Mouse (Mus musculus): ENCODE results near the gene Pou2f1. TPM values are rescaled to one million over a fixed set of nuclear protein-coding genes. Genes with fewer than 3 reads are reported as not detected.
A peak's percentile ranks its signal among the peaks of the same experiment; 100 is the strongest.

The Pou2f1 gene
- polyA plus RNA-seq (2012; rRNA removed): 39.7 and 53.4 TPM in 2 replicates

GRCm38 (mm10) chr1:166002520-166003155 is at the start of gene Pou2f1:
Gene Pou2f1 (minus strand): TSS chr1:166002678.
- H3K4me1 ChIP-seq (replicated peaks; ENCODE audit: control insufficient read depth, insufficient read depth, low read length): peaks cover 5% of the 10 kb centered on the region
- H3K4me3 ChIP-seq (ENCODE audit: control insufficient read depth, insufficient read depth, low read length): peak within 1 kb of the TSS; percentile 84
- H3K36me3 ChIP-seq (ENCODE audit: control insufficient read depth, insufficient read depth, low read length): no peaks in the 10 kb centered on the region
- peak within 1 kb of the TSS; percentile 92 for H3K27ac ChIP-seq (ENCODE audit: control insufficient read depth, insufficient read depth, low read length)
- no peaks in the 10 kb centered on the region for H3K27me3 ChIP-seq (ENCODE audit: control insufficient read depth, insufficient read depth, low read length)
- no peak for TF ChIP-seq POLR2A (IDR thresholded peaks at IDR 0.05; ENCODE audit: control insufficient read depth, extremely low read depth, insufficient read depth, low read length, poor library complexity)
- TF ChIP-seq CTCF (IDR thresholded peaks at IDR 0.05; ENCODE audit: borderline replicate concordance, control insufficient read depth, extremely low read depth, insufficient read depth, low read length, poor library complexity): peak; percentile 93
- WGBS: under 1% methylated on average over 59 of the region's 61 CpGs
- DNase-seq: peak; percentile 96

- no peak overlapping the region for H3K27ac ChIP-seq (ENCODE audit: control insufficient read depth, insufficient read depth, low read length)
- DNase-seq: peak; percentile 12
- no peaks in the 10 kb centered on the region for H3K27me3 ChIP-seq (ENCODE audit: control insufficient read depth, insufficient read depth, low read length)
- WGBS: 54% methylated on average over 11 of the region's 11 CpGs
- H3K4me1 ChIP-seq (replicated peaks; ENCODE audit: control insufficient read depth, insufficient read depth, low read length): peaks cover 23% of the 10 kb centered on the region
- no peak for TF ChIP-seq POLR2A (IDR thresholded peaks at IDR 0.05; ENCODE audit: control insufficient read depth, extremely low read depth, insufficient read depth, low read length, poor library complexity)
- no peak for TF ChIP-seq CTCF (IDR thresholded peaks at IDR 0.05; ENCODE audit: borderline replicate concordance, control insufficient read depth, extremely low read depth, insufficient read depth, low read length, poor library complexity)
- peak overlapping the region; percentile 11; the same call in 1 of the 2 replicates for H3K4me3 ChIP-seq (ENCODE audit: control insufficient read depth, insufficient read depth, low read length)
- no peaks in the 10 kb centered on the region for H3K36me3 ChIP-seq (ENCODE audit: control insufficient read depth, insufficient read depth, low read length)
Observed at GRCm38 (mm10) chr1:166049046-166049827, 46.8 kb upstream of the Pou2f1 start.

- WGBS: 1% methylated on average over 23 of the region's 23 CpGs
- Histone ChIP-seq H3K36me3 (ENCODE audit: control insufficient read depth, insufficient read depth, low read length) (no peaks in the 10 kb centered on the region), H3K4me3 (ENCODE audit: control insufficient read depth, insufficient read depth, low read length) (peak overlapping the region; percentile 87), H3K4me1 (replicated peaks; ENCODE audit: control insufficient read depth, insufficient read depth, low read length) (peaks cover 18% of the 10 kb centered on the region), H3K27me3 (ENCODE audit: control insufficient read depth, insufficient read depth, low read length) (no peaks in the 10 kb centered on the region), H3K27ac (ENCODE audit: control insufficient read depth, insufficient read depth, low read length) (peak overlapping the region; percentile 67)
- peak; percentile 38 for DNase-seq
- TF ChIP-seq POLR2A (IDR thresholded peaks at IDR 0.05; ENCODE audit: control insufficient read depth, extremely low read depth, insufficient read depth, low read length, poor library complexity): no peak
- no peak for TF ChIP-seq CTCF (IDR thresholded peaks at IDR 0.05; ENCODE audit: borderline replicate concordance, control insufficient read depth, extremely low read depth, insufficient read depth, low read length, poor library complexity)
Observed at GRCm38 (mm10) chr1:166048230-166048911, 45.9 kb upstream of the Pou2f1 start.

- H3K4me1 ChIP-seq (replicated peaks; ENCODE audit: control insufficient read depth, insufficient read depth, low read length): peaks cover 17% of the 10 kb centered on the region
- H3K27ac ChIP-seq (ENCODE audit: control insufficient read depth, insufficient read depth, low read length): peak overlapping the region; percentile 67; the same call in 1 of the 2 replicates
- H3K36me3 ChIP-seq (ENCODE audit: control insufficient read depth, insufficient read depth, low read length): no peaks in the 10 kb centered on the region
- no peak for TF ChIP-seq POLR2A (IDR thresholded peaks at IDR 0.05; ENCODE audit: control insufficient read depth, extremely low read depth, insufficient read depth, low read length, poor library complexity)
- no peak for TF ChIP-seq CTCF (IDR thresholded peaks at IDR 0.05; ENCODE audit: borderline replicate concordance, control insufficient read depth, extremely low read depth, insufficient read depth, low read length, poor library complexity)
- 16% methylated on average over 25 of the region's 25 CpGs for WGBS
- no peaks in the 10 kb centered on the region for H3K27me3 ChIP-seq (ENCODE audit: control insufficient read depth, insufficient read depth, low read length)
- H3K4me3 ChIP-seq (ENCODE audit: control insufficient read depth, insufficient read depth, low read length): peak overlapping the region; percentile 87
- peak; percentile 23 for DNase-seq
Observed at GRCm38 (mm10) chr1:166047505-166048170, 45.2 kb upstream of the Pou2f1 start.

GRCm38 (mm10) chr1:166045894-166046197 is 43.4 kb upstream of the Pou2f1 start:
- Histone ChIP-seq H3K4me1 (replicated peaks; ENCODE audit: control insufficient read depth, insufficient read depth, low read length) (peaks cover 17% of the 10 kb centered on the region), H3K27me3 (ENCODE audit: control insufficient read depth, insufficient read depth, low read length) (no peaks in the 10 kb centered on the region), H3K4me3 (ENCODE audit: control insufficient read depth, insufficient read depth, low read length) (no peak overlapping the region), H3K36me3 (ENCODE audit: control insufficient read depth, insufficient read depth, low read length) (no peaks in the 10 kb centered on the region), H3K27ac (ENCODE audit: control insufficient read depth, insufficient read depth, low read length) (no peak overlapping the region)
- no peak for TF ChIP-seq CTCF (IDR thresholded peaks at IDR 0.05; ENCODE audit: borderline replicate concordance, control insufficient read depth, extremely low read depth, insufficient read depth, low read length, poor library complexity)
- TF ChIP-seq POLR2A (IDR thresholded peaks at IDR 0.05; ENCODE audit: control insufficient read depth, extremely low read depth, insufficient read depth, low read length, poor library complexity): no peak
- DNase-seq: no peak
- 97% methylated on average over 4 of the region's 4 CpGs for WGBS

All from thymus, adult 2 months (tissue).